Mouse (Mus musculus) ovary, postnatal 14 days (tissue): ENCODE results near the gene Klhl42.

ENCODE experiments used
- DNase-seq: peaks from one replicate; pipeline ENCODE4 v3.0.0; 2022; ENCODE audit warnings: low spot score

Klhl42 gene

GRCm38 (mm10) chr6:147151839-147152238 lies 60.7 kb downstream of the Klhl42 start:
- no peak for DNase-seq

- no peak for DNase-seq
Measured at GRCm38 (mm10) chr6:147155085-147155484, 63.9 kb downstream of the Klhl42 start.

- no peak for DNase-seq
Measured at GRCm38 (mm10) chr6:147161818-147162584, 70.8 kb downstream of the Klhl42 start.
